Mouse (Mus musculus) small intestine, adult 2 months (tissue): ENCODE measurements around the gene Kdm6b.

ENCODE experiments used
- CTCF ChIP-seq: fragments of 200-500 bp; IDR thresholded peaks from 2 replicates; pipeline ENCODE4 v1.5.1; 2012; ENCODE audit warnings: low read depth, mild to moderate bottlenecking, control low read depth, inconsistent platforms, low read length, moderate library complexity, mixed read lengths; ENCODE audit not compliant: insufficient replicate concordance, insufficient read length; ENCODE audit errors: extremely low read depth
- POLR2A ChIP-seq: fragments of 200-500 bp; IDR thresholded peaks from 2 replicates; pipeline ENCODE4 v1.6.1; 2012; ENCODE audit warnings: low read depth, mild to moderate bottlenecking, control low read depth, inconsistent platforms, low read length, moderate library complexity

DNA sequence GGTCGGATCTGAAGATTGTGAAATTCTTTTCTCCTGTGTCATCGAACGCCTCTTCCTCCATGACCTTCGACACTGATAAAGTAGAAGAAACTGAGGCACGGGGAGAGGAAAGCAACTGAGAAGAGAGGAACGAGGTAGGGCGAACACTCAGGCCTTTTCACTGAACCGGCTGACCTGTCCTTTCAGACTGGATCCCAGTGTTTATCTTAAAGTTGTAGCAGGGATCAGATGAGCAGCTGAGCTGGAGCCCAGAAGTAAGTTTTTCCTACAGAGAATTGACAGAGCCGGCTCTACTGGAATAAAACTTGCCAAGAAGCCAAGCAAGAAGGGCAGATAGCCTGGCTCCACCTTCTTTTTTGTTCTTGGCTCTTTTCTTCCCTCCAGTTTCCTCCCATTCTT lies 42.7 kb downstream of the Kdm6b start:
- no peak for TF ChIP-seq CTCF
- TF ChIP-seq POLR2A: no peak
